Mouse (Mus musculus) MEL-GATA-1-ER (cell line): ENCODE measurements at regions not wholly inside any gene's neighbourhood (a gene's known extent, or its start where the extent isn't known, plus 50 kb on each side); places are given as distances from the start of the nearest gene placed in this dataset.

Experiments used
- DNase-seq: peaks from one replicate; pipeline ENCODE4 v3.0.0-alpha.2; 2012; ENCODE audit warnings: low read depth; ENCODE audit errors: extremely low read depth

- DNase-seq = no peak
Observed at GRCm38 (mm10) chr6:94911836-94912235, 205.2 kb upstream of the Kbtbd8 start.

GRCm38 (mm10) chr6:94911374-94911773 is 205.7 kb upstream of the Kbtbd8 start:
- no peak for DNase-seq

GRCm38 (mm10) chr6:94900862-94901261 is 200.9 kb upstream of the Lrig1 start:
- no peak for DNase-seq

DNA sequence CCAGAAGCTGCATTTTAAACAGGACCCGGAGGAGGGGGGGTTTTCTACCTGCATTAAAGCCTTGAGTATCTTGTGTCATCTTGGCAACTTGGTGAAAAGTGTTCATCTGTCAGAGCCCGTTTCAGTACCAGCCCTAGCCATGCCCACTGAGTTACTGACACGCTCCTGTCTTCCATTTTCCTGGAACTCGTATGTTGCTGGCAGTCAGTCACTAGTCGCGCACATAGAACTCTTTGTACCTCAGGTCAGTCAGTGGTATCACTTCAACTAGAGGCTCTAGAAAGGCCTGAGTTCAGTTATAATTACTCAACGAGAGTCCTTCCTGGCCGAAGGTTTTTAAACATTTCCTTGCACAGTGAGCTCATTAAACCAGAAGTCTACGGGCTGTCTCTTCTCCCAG is 198.9 kb upstream of the Lrig1 start:
- no peak for DNase-seq

GRCm38 (mm10) chr6:94890165-94890564 is 190.2 kb upstream of the Lrig1 start:
- no peak for DNase-seq

DNA sequence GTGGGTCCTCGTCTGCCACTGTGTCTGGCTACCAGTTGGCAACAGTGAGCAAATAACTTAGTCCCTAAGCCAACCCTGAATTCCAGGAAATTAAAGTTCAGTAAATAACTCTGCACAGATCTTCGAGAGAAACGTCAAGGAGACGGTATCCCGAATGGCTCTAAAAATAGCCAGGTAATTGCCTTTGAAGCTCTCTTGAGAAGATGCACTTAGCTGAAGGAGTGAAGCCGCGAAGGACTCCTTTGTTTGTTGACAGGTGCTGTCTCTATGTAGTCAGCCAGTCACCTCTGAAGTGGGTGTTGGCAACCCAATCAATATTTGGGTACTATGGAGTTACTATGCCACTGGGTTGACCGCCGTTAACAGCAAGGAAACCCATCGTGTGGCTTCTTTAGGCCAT is 189.3 kb upstream of the Lrig1 start:
- DNase-seq = no peak

DNA sequence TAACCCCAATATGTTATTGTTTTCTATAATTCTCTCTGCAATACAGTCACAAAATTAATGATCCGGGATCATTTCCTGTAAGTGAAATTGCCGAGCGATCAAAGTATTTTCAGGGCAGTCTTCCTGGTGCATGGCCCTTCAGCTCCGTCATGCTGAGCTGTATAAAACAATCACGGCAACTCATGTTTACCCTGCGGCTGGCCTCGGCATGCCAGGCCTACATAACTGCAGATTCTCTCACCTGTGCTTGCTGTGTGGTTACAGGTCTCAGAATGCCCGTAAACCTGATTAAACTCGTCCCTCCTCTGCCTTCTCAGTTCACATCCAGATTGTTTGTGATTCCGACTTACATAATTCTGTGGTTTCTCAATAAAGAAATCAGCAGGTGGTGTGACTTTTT is 181.2 kb upstream of the Lrig1 start:
- DNase-seq = no peak

- no peak for DNase-seq
Observed at GRCm38 (mm10) chr6:94875841-94876240, 175.9 kb upstream of the Lrig1 start.

DNA sequence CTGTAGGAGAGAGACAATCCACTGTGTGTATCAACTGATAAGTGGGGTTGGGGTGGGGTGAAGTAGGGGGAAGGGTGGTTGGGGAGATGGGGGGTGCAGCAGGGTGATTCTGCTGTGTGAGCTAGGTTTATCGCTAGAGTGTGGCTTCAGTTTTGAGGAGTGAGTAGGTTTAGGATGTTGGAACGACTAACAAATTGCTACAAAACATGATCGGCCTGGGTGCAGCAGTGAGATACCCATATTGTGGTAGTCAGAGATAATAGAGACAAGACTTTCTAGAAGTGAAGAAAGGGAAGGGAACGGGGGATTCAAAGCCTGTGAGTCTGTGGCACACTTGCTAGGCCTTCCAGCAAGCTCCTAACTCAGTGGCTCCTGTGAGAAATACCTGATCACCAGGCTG is 175.1 kb upstream of the Lrig1 start:
- DNase-seq = no peak

DNA sequence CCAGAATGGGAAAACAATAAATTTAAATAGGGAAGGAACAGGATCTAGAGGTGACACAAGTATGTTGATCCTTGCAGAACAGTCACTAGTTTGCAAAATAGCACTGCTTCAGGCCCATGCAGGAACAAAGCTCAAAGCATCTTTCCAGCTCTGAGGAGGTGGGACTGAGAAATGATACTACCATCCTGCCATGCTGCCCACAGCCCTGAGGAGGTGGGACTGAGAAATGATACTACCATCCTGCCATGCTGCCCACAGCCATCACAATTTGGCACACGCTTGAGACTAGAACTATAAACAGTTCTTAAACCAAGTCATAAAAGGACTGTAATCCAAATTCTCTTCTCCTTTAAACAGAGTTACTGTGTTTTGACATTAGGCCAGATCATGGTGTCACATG is 174.5 kb upstream of the Lrig1 start:
- DNase-seq = no peak

- no peak for DNase-seq
Observed at GRCm38 (mm10) chr6:94867952-94868351, 168.0 kb upstream of the Lrig1 start.

DNA sequence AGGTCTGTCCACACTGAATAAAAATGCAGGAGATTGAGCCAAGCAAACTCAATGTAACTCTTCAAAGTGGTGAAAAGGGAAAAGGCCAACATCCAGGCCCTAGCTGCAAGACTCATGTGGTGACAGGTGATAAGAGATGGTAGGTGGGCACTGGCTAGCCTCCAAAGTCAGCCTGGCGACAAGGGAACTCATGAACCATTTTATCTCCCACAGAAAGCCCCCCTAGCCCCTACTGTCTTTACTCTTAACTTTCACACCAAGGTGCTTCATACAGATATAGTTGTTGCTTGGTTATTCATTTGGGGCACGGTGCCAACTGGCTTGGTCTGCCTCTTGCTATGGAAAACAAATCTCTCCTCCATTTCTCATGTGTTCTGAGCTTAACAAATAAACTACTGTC is 165.5 kb upstream of the Lrig1 start:
- DNase-seq = no peak

- DNase-seq = no peak
Observed at GRCm38 (mm10) chr6:94858121-94858621, 158.2 kb upstream of the Lrig1 start.

GRCm38 (mm10) chr6:94850121-94850520 is 150.2 kb upstream of the Lrig1 start:
- no peak for DNase-seq

DNA sequence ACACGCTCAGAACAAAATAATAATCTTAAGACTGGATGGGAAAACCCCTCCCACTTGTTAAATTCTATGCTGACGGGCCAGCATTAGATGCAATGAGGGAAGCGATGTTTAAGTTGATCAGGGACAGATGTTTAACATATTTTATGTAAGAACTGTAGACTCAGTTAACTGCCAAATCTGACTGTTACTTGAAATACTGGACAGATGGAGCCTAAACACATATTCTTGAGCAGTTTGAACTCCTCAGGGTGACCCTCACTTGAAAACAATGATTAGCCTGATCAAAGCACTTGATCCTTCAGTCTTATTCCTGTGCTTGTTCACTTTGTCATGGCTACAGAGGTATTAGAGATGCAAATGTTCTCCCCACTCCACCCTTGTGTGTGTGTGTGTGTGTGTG is 149.6 kb upstream of the Lrig1 start:
- DNase-seq = no peak

DNA sequence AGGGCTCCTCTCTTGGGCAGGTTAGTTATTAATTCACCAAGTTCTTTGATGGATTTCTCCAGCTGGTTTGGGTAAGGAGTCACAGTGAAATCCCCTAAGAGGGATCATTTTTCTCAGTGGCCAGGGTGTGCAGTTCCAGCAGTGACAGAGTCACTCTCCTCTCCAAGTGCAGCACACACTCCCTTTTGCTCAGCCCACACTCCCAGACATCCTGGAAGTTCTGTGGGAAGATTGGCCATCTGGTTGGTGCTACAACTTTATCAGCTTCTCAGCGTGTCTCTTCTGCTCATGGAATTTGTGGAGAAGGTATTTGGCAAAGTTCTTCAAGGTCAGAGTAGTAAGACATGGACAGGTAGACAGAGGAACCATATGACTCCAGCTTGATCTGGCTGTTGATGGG is 148.5 kb upstream of the Lrig1 start:
- DNase-seq = no peak

- DNase-seq = no peak
Observed at GRCm38 (mm10) chr6:94845821-94846220, 145.9 kb upstream of the Lrig1 start.

DNA sequence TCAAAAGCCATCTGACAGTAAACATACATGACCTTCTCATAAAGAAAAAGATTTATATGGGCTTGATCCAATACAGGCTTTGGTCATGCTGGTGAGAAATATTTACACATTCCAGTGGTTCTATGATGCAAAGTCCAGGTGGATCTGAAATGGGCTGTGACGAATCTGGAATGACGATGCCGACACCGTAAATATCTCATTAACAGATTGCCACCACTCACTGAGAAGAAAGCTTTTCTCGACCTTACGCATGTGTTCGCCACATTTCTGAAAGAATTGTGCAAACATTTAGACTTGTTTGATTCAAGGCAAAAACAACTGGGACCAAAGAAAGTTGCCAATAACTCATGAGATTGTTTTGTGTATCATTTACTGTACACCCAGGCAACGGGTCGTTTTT is 142.9 kb upstream of the Lrig1 start:
- no peak for DNase-seq

- no peak for DNase-seq
Observed at GRCm38 (mm10) chr6:94841881-94842280, 141.9 kb upstream of the Lrig1 start.

DNA sequence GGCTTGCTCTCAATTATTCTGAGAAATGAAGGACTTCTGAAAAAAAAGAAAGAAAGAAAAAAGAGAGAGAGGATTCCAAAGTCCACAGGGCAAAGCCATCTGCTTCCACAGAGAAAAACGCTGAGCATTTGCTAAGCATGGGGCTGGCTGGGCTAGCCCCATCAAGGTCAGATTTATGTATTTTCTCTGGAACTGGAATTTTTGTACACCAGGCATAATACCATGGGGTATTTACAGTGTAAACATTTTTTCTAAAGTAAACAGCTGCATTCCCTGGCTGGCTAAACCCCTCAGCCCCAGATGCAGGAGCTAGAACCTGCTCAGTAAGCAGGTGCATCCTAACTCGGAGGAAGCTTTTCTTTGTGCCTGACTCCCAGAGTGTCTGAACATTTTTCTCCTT is 135.8 kb upstream of the Lrig1 start:
- no peak for DNase-seq

GRCm38 (mm10) chr6:94834551-94834950 is 134.6 kb upstream of the Lrig1 start:
- DNase-seq = no peak

DNA sequence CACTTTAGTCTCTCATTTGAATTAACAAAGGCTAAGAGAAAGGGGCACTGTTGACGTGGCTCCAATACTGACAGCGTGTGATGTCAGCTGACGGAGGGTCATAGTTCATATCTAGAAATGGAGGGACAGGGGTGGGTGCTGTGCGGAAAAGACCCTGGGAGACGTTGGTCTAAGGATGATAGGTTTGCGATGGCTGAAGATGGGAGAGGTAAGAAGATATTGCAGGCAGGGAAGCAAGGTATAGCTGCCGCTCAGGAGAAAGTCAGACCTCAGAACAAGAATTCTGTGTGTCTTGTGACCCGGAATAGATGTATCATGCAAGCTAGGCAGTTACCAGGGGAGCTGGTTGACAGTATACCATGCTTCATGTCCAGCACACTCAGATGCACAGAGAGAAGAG is 130.8 kb upstream of the Lrig1 start:
- DNase-seq = no peak

GRCm38 (mm10) chr6:94829246-94829645 is 129.3 kb upstream of the Lrig1 start:
- DNase-seq = no peak

DNA sequence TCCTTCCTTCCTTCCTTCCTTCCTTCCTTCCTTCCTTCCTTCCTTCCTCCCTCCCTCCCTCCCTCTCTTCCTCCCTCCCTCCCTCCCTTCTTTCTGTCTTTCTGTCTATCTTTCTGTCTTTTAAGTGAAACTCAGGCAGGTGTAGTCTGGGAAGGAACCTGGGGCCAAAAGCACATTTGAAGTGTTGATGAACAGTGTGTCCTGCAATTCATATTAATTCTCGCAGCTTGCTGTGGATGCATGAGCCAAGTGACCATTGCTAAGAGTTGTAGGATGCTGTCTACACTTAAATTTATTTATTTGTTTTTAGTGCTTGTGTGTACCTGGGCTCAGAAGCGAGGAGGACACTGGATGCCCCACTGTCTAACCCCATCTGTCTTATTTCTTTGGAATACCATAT is 126.7 kb upstream of the Lrig1 start:
- peak; percentile 76 for DNase-seq
